Mouse (Mus musculus) brain, embryonic 14.5 days (tissue): ENCODE measurements around the gene Clcf1.

ENCODE experiments used
- CTCF ChIP-seq: fragments of 200-500 bp; IDR thresholded peaks from 2 replicates; pipeline ENCODE4 v1.5.1; 2012; ENCODE audit warnings: inconsistent platforms, mild to moderate bottlenecking, moderate library complexity, borderline replicate concordance; ENCODE audit not compliant: insufficient read depth, insufficient read length; ENCODE audit errors: extremely low read depth
- POLR2A ChIP-seq: fragments of 200-500 bp; IDR thresholded peaks from 2 replicates; pipeline ENCODE4 v1.6.1; 2012; ENCODE audit warnings: mild to moderate bottlenecking, inconsistent platforms, borderline replicate concordance; ENCODE audit not compliant: poor library complexity, insufficient read depth, insufficient read length, severe bottlenecking; ENCODE audit errors: extremely low read depth

DNA sequence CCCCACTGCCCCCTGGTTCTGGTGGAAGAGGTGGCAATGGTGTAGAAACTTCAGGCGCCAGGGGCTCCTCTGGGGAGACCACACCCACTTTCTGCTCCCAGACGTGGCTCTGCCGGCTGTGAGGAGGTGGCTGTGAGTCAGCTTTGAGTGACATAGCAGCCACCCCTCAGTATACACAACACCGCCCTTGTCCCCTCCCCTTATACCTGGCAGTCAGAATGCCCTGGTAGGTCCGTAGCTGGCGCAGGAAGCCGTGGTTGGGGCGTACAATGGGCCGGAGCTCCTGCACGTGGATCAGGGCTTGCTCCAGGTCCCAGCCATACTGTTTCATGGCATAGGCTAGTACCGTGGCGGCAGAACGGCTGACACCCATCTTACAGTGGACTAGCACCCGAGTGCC, 49.7 kb downstream of the Clcf1 start:
- TF ChIP-seq CTCF (no peak), POLR2A (no peak)
